In the genomic region with DNA sequence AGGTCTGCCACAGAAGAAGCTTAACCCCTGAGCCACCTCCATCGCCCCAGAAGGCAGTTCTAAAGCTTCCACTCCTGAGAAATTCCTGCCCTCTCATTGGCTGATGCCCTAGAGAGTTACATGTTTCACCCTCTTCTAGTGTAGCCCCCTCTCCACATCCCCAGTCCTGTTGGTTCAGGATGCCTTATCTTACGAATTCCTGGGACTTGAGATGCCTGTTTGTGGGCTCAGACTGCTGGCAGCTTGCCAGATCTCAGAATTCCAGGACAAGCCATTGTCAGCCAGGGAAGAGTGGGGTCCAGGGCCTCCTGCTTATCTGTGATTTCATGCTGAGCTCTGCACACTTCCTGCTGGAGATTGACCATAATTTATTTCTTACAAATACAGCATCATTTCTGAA, we compare ENCODE assay signal across 12 mouse cellular contexts.
DNase-seq lines count a peak whose midpoint lies in the region; ATAC-seq lines count a peak whose summit lies in the region.
"Had no signal": no experiment of that assay in that cellular context is flagged by ENCODE, and none has a peak within 500 bp of the region (broad histone marks: within the 10 kb centered on the region; RNA-seq: fewer than 3 reads in every experiment).

No protein-coding gene starts in this region.

- H3K9me3 ChIP-seq in kidney, embryonic 14.5 days (ENCODE audit: control insufficient read depth, low read length): no peaks in the 10 kb centered on the region
- H3K9me3 ChIP-seq: embryonic facial prominence, embryonic 13.5 days; hindbrain, embryonic 13.5 days; midbrain, embryonic 12.5 days had no signal

- no peaks in the 10 kb centered on the region for H3K27me3 ChIP-seq in kidney, embryonic 14.5 days (ENCODE audit: control insufficient read depth, insufficient read depth, low read length)
- H3K27me3 ChIP-seq: embryonic facial prominence, embryonic 13.5 days; hindbrain, embryonic 13.5 days; midbrain, embryonic 12.5 days had no signal

- H3K27ac ChIP-seq in kidney, embryonic 14.5 days (ENCODE audit: low read depth, low read length): no peak overlapping the region
- H3K27ac ChIP-seq: embryonic facial prominence, embryonic 13.5 days; hindbrain, embryonic 13.5 days; midbrain, embryonic 12.5 days had no signal

- intact Hi-C loops in left cerebral cortex, postnatal 4 days (cut with DNase I): no loop called here

- peaks cover 6% of the 10 kb centered on the region; the same call in 1 of the 2 replicates for H3K4me1 ChIP-seq in kidney, embryonic 14.5 days (ENCODE audit: control insufficient read depth, insufficient read depth, low read length)

- H3K4me3 ChIP-seq in kidney, embryonic 14.5 days (ENCODE audit: low read length): no peak overlapping the region
- H3K4me3 ChIP-seq: embryonic facial prominence, embryonic 13.5 days; hindbrain, embryonic 13.5 days; midbrain, embryonic 12.5 days had no signal

- peak; percentile 34 to 51 for DNase-seq in cerebellum, postnatal 25 days
- no peak for DNase-seq in cerebellum, adult 11-12 months
- DNase-seq in kidney, postnatal 10 days: peak; percentile 37
- peak; percentile 47 for DNase-seq in embryo, embryonic 11 days
- DNase-seq in lung, postnatal 10 days: peak; percentile 39
- no peak for DNase-seq in c-Kit-positive CD71-positive TER-119-positive erythroid progenitor cells, embryonic 14.5 days (ENCODE audit: low spot score)
- no peak for DNase-seq in left cerebral cortex, postnatal 4 days

- no peaks in the 10 kb centered on the region for H3K36me3 ChIP-seq in kidney, embryonic 14.5 days (ENCODE audit: control insufficient read depth, insufficient read depth, low read length)
- H3K36me3 ChIP-seq: embryonic facial prominence, embryonic 13.5 days; hindbrain, embryonic 13.5 days; midbrain, embryonic 12.5 days had no signal

- H3K4me2 ChIP-seq in kidney, embryonic 14.5 days (replicated peaks; ENCODE audit: low read depth, low read length): no peak overlapping the region
- H3K4me2 ChIP-seq: embryonic facial prominence, embryonic 13.5 days; hindbrain, embryonic 13.5 days; midbrain, embryonic 12.5 days had no signal

- no peak overlapping the region for H3K9ac ChIP-seq in kidney, embryonic 14.5 days (ENCODE audit: low read depth, low read length)
- H3K9ac ChIP-seq: embryonic facial prominence, embryonic 13.5 days; hindbrain, embryonic 13.5 days; midbrain, embryonic 12.5 days had no signal

- ATAC-seq in kidney, embryonic 14.5 days (ENCODE audit: low FRiP score, low TSS enrichment): no peak; the same call in 1 of the 2 replicates
- ATAC-seq: CD4-positive, CD25-positive, alpha-beta regulatory T cell, adult 4 months had no signal

- WGBS in kidney, embryonic 14.5 days: 28% methylated on average over 2 of the region's 2 CpGs

Comparison
In these comparisons a context has a peak if more than half of its experiments do, and no peak if none do; other contexts are left out.
1. DNase-seq: peak in cerebellum, postnatal 25 days (2 of 2), kidney, postnatal 10 days (single experiment), embryo, embryonic 11 days (single experiment) and lung, postnatal 10 days (single experiment); none in cerebellum, adult 11-12 months (single experiment), c-Kit-positive CD71-positive TER-119-positive erythroid progenitor cells, embryonic 14.5 days (single experiment) and left cerebral cortex, postnatal 4 days (single experiment).